Mouse (Mus musculus) gastrocnemius, postnatal 36 days (tissue): ENCODE data around the gene Serf1. TPM values are rescaled to one million over a fixed set of nuclear protein-coding genes. Genes with fewer than 3 reads are reported as not detected.

ENCODE experiments used
- total RNA-seq, 2 experiments: library from RNA; stranded (reverse); gene quantifications; 2 replicates each; pipeline ENCODE4 v1.2.3; 2021

The Serf1 gene
- total RNA-seq, 2 experiments from 2014 or later = 6.6 to 7.9 TPM

Other genes with a start within 250 kb of the Serf1 start
- gene Cartpt, start 206.9 kb upstream of the Serf1 start, total RNA-seq = not detected
- 10 to 100 TPM; 29.3 to 37.4 TPM for gene Mccc2, start 92.4 kb upstream of the Serf1 start, total RNA-seq
- gene Bdp1, start 3.9 kb upstream of the Serf1 start, total RNA-seq = 10 to 100 TPM; 12.8 to 16.4 TPM
- gene Smn1, start 16.8 kb downstream of the Serf1 start, total RNA-seq = 10 to 100 TPM; 12.2 to 15.2 TPM
- under 1 TPM; 0.10 TPM for gene Naip2, start 94.1 kb downstream of the Serf1 start, total RNA-seq
- under 1 TPM; 0.08 to 0.15 TPM for gene Naip5, start 138.3 kb downstream of the Serf1 start, total RNA-seq
- under 1 TPM; 0.05 to 0.08 TPM for gene Naip6, start 209.7 kb downstream of the Serf1 start, total RNA-seq